Mouse (Mus musculus): ENCODE results near the gene Ncbp3. TPM values are rescaled to one million over a fixed set of nuclear protein-coding genes. Genes with fewer than 3 reads are reported as not detected.

Ncbp3 gene
- total and polyA plus RNA-seq, 3 experiments: 13.3 to 25.0 (median 24.2) TPM

- Histone ChIP-seq H3K27me3 (ENCODE audit: insufficient read depth, low read length) (no peaks in the 10 kb centered on the region), H3K9me3 (replicated peaks) (no peaks in the 10 kb centered on the region), H3K4me3 (ENCODE audit: low read depth, low read length) (no peak overlapping the region), H3K36me3 (replicated peaks) (peaks cover 83% of the 10 kb centered on the region), H3K4me1 (ENCODE audit: insufficient read depth, low read depth, low read length) (no peaks in the 10 kb centered on the region)
- ATAC-seq (ENCODE audit: extremely low read depth, insufficient number of reproducible peaks, low FRiP score, poor library complexity, severe bottlenecking): no peak
- no peak for DNase-seq (ENCODE audit: low spot score)
- no peak for TF ChIP-seq GATA2 (IDR thresholded peaks at IDR 0.05; ENCODE audit: borderline replicate concordance, low read depth, low read length)
- TF ChIP-seq CTCF (IDR thresholded peaks at IDR 0.05; ENCODE audit: low read depth, low read length): no peak
- TF ChIP-seq GATA1 (IDR thresholded peaks at IDR 0.05; ENCODE audit: borderline replicate concordance, low read length): no peak
- no peak for TF ChIP-seq TAL1 (conservative IDR thresholded peaks at IDR 0.05; ENCODE audit: low read depth, low read length)
Observed at GRCm38 (mm10) chr11:73037691-73038090, 9.9 kb upstream of the Ncbp3 start.

GRCm38 (mm10) chr11:73039102-73039799 lies 8.3 kb upstream of the Ncbp3 start:
- Histone ChIP-seq H3K4me1 (ENCODE audit: insufficient read depth, low read depth, low read length) (no peaks in the 10 kb centered on the region), H3K9me3 (replicated peaks) (no peaks in the 10 kb centered on the region), H3K4me3 (ENCODE audit: low read depth, low read length) (no peak overlapping the region), H3K36me3 (replicated peaks) (peaks cover 67% of the 10 kb centered on the region), H3K27me3 (ENCODE audit: insufficient read depth, low read length) (no peaks in the 10 kb centered on the region)
- TF ChIP-seq TAL1 (conservative IDR thresholded peaks at IDR 0.05; ENCODE audit: low read depth, low read length): no peak
- TF ChIP-seq CTCF (IDR thresholded peaks at IDR 0.05; ENCODE audit: low read depth, low read length): no peak; the same call in 1 of the 2 replicates
- no peak for TF ChIP-seq POLR2AphosphoS5 (IDR thresholded peaks at IDR 0.05; ENCODE audit: insufficient replicate concordance, low read depth, low read length)
- TF ChIP-seq GATA2 (IDR thresholded peaks at IDR 0.05; ENCODE audit: borderline replicate concordance, low read depth, low read length): no peak
- no peak for TF ChIP-seq GATA1 (IDR thresholded peaks at IDR 0.05; ENCODE audit: borderline replicate concordance, low read length)
- no peak for DNase-seq (ENCODE audit: low spot score)
- ATAC-seq (ENCODE audit: extremely low read depth, insufficient number of reproducible peaks, low FRiP score, poor library complexity, severe bottlenecking): no peak

- Histone ChIP-seq H3K9me3 (replicated peaks) (no peaks in the 10 kb centered on the region), H3K36me3 (replicated peaks) (peaks cover 23% of the 10 kb centered on the region), H3K4me1 (ENCODE audit: insufficient read depth, low read depth, low read length) (peaks cover 24% of the 10 kb centered on the region), H3K4me3 (ENCODE audit: low read depth, low read length) (no peak overlapping the region), H3K27me3 (ENCODE audit: insufficient read depth, low read length) (no peaks in the 10 kb centered on the region)
- DNase-seq (ENCODE audit: low spot score) (no peak), ATAC-seq (ENCODE audit: extremely low read depth, insufficient number of reproducible peaks, low FRiP score, poor library complexity, severe bottlenecking) (no peak)
- TF ChIP-seq POLR2AphosphoS5 (IDR thresholded peaks at IDR 0.05; ENCODE audit: insufficient replicate concordance, low read depth, low read length) (no peak), GATA1 (IDR thresholded peaks at IDR 0.05; ENCODE audit: borderline replicate concordance, low read length) (no peak), TAL1 (conservative IDR thresholded peaks at IDR 0.05; ENCODE audit: low read depth, low read length) (no peak), GATA2 (IDR thresholded peaks at IDR 0.05; ENCODE audit: borderline replicate concordance, low read depth, low read length) (no peak), CTCF (IDR thresholded peaks at IDR 0.05; ENCODE audit: low read depth, low read length) (no peak)
Observed at GRCm38 (mm10) chr11:73044229-73044755, 3.3 kb upstream of the Ncbp3 start.

DNA sequence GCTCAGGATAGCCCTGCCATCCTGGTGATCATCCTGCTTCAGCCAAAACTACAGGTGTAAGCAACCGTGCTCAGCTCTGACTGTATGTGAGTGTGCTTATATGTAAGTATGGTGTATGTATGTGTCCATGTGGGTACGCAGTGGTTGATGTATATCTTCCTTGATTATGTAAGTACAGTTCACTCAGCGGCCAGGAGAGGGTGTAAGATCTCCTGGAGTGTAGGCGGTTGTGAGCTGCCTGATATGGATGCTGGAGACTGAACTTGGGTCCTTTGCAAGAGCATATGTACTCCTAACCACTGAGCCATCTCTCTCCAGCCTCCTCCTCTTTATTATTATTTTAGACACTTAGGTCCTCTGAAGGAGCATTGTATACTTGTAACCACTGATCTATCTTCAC lies 2.8 kb upstream of the Ncbp3 start:
- peaks cover 23% of the 10 kb centered on the region for H3K36me3 ChIP-seq (replicated peaks)
- no peaks in the 10 kb centered on the region for H3K27me3 ChIP-seq (ENCODE audit: insufficient read depth, low read length)
- no peaks in the 10 kb centered on the region for H3K9me3 ChIP-seq (replicated peaks)
- no peak for ATAC-seq (ENCODE audit: extremely low read depth, insufficient number of reproducible peaks, low FRiP score, poor library complexity, severe bottlenecking)
- H3K4me3 ChIP-seq (ENCODE audit: low read depth, low read length): no peak overlapping the region
- TF ChIP-seq TAL1 (conservative IDR thresholded peaks at IDR 0.05; ENCODE audit: low read depth, low read length) (no peak), GATA2 (IDR thresholded peaks at IDR 0.05; ENCODE audit: borderline replicate concordance, low read depth, low read length) (no peak), GATA1 (IDR thresholded peaks at IDR 0.05; ENCODE audit: borderline replicate concordance, low read length) (no peak)
- DNase-seq (ENCODE audit: low spot score): no peak
- H3K4me1 ChIP-seq (ENCODE audit: insufficient read depth, low read depth, low read length): peaks cover 29% of the 10 kb centered on the region

DNA sequence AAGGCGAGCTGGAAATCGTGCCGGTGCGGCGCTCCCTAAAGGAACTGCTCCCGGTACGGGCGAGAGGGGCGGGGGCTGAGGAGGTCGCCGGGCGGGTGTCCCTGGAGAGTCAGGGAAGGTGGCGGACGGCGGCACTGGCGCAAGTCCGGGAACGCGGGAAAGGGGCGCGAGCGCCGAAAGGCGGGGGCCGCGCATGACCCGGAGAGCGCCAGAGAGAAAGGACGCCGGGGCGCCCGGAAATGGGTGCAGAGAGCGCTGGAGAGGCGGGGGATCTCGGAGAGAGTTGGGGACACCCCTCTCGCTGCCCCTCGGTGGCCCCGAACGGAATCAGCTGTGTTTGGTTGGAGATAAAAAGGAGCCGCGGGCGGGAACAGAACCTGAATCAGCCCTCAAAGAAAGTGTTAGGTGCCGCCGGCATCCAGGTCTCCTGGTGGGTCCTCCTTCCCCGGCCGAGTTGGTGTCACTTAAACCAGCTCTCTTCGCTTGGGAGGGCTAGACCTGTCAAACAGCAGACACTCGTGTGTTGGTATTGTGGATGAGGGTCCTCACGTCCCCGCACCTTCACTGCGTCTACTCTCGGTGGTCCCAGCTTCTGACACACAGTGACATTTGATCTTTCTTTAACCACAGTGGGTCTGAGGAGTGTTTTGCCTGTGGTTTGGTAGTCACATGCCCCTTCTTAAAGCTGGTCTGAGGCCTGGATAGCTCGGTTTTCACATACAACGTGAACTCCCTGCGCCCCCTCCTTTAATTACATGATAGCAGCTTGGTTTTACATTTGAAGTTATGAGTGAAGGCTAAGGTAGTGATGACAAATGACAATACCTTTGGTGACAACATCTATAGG lies 670 bp downstream of the Ncbp3 start:
- no peak for ATAC-seq (ENCODE audit: extremely low read depth, insufficient number of reproducible peaks, low FRiP score, poor library complexity, severe bottlenecking)
- Histone ChIP-seq H3K36me3 (replicated peaks) (peaks cover 22% of the 10 kb centered on the region), H3K4me1 (ENCODE audit: insufficient read depth, low read depth, low read length) (peaks cover 56% of the 10 kb centered on the region), H3K4me3 (ENCODE audit: low read depth, low read length) (peak overlapping the region; percentile 88), H3K27me3 (ENCODE audit: insufficient read depth, low read length) (no peaks in the 10 kb centered on the region), H3K9me3 (replicated peaks) (no peaks in the 10 kb centered on the region)
- peak; percentile 49 for DNase-seq (ENCODE audit: low spot score)
- TF ChIP-seq POLR2AphosphoS5 (IDR thresholded peaks at IDR 0.05; ENCODE audit: insufficient replicate concordance, low read depth, low read length) (no peak), TAL1 (conservative IDR thresholded peaks at IDR 0.05; ENCODE audit: low read depth, low read length) (no peak), GATA2 (IDR thresholded peaks at IDR 0.05; ENCODE audit: borderline replicate concordance, low read depth, low read length) (no peak), CTCF (IDR thresholded peaks at IDR 0.05; ENCODE audit: low read depth, low read length) (no peak), GATA1 (IDR thresholded peaks at IDR 0.05; ENCODE audit: borderline replicate concordance, low read length) (no peak)

DNA sequence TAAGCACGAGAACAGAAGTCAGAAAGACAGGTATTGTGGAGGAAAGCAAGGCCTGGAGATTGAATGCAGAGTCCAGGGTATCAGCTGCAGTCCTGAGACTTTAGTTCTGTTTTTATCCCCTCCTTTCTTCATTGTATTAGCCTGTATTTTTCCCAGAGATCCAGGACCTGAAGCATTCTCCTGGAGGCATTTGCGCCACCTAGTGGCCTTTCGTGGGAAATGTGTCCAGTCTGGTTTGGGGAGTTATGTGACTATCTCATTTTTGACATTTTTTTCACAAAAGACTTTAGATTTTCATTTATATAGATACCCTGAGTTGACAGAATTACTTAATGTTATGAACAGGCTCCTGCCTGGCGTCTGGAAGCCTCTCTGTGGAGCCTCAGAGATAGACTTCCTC lies 1.8 kb downstream of the Ncbp3 start:
- H3K9me3 ChIP-seq (replicated peaks): no peaks in the 10 kb centered on the region
- no peaks in the 10 kb centered on the region for H3K27me3 ChIP-seq (ENCODE audit: insufficient read depth, low read length)
- H3K4me3 ChIP-seq (ENCODE audit: low read depth, low read length): peak overlapping the region; percentile 88; the same call in 1 of the 2 replicates
- ATAC-seq (ENCODE audit: extremely low read depth, insufficient number of reproducible peaks, low FRiP score, poor library complexity, severe bottlenecking) (no peak), DNase-seq (ENCODE audit: low spot score) (no peak)
- H3K4me1 ChIP-seq (ENCODE audit: insufficient read depth, low read depth, low read length): peaks cover 67% of the 10 kb centered on the region
- TF ChIP-seq POLR2AphosphoS5 (IDR thresholded peaks at IDR 0.05; ENCODE audit: insufficient replicate concordance, low read depth, low read length) (no peak), TAL1 (conservative IDR thresholded peaks at IDR 0.05; ENCODE audit: low read depth, low read length) (no peak), GATA2 (IDR thresholded peaks at IDR 0.05; ENCODE audit: borderline replicate concordance, low read depth, low read length) (no peak), CTCF (IDR thresholded peaks at IDR 0.05; ENCODE audit: low read depth, low read length) (peak; percentile 88), GATA1 (IDR thresholded peaks at IDR 0.05; ENCODE audit: borderline replicate concordance, low read length) (no peak)
- peaks cover 33% of the 10 kb centered on the region for H3K36me3 ChIP-seq (replicated peaks)
